Mouse (Mus musculus): Measurements from ENCODE around the gene Yae1d1. TPM values are rescaled to one million over a fixed set of nuclear protein-coding genes. Genes with fewer than 3 reads are reported as not detected.
A peak's percentile ranks its signal among the peaks of the same experiment; 100 is the strongest.
"Not testable (repeated sequence)": the region's sequence is repeated elsewhere in the genome, so short reads cannot be mapped to it uniquely, and the experiment has no call there.

Yae1d1 gene
- polyA plus RNA-seq, 1 experiment from 2014 or later: 81.4 TPM

GRCm38 (mm10) chr13:17974734-17975133 is 18.4 kb downstream of the Yae1d1 start:
- Histone ChIP-seq H3K4me1 (no peaks in the 10 kb centered on the region), H3K9me3 (no peaks in the 10 kb centered on the region; the same call in 1 of the 2 replicates), H3K4me3 (no peak overlapping the region), H3K36me3 (no peaks in the 10 kb centered on the region), H3K27me3 (no peaks in the 10 kb centered on the region), H3K4me2 (replicated peaks) (no peak overlapping the region), H3K9ac (no peak overlapping the region), H3K27ac (no peak overlapping the region)
- 92% methylated on average over 9 of the region's 9 CpGs for WGBS
- ATAC-seq (ENCODE audit: low FRiP score, low read depth): no peak

- Histone ChIP-seq H3K9me3 (no peaks in the 10 kb centered on the region), H3K36me3 (no peaks in the 10 kb centered on the region), H3K27me3 (no peaks in the 10 kb centered on the region), H3K4me2 (replicated peaks) (no peak overlapping the region), H3K4me3 (no peak overlapping the region), H3K9ac (no peak overlapping the region), H3K4me1 (no peaks in the 10 kb centered on the region), H3K27ac (no peak overlapping the region)
- ATAC-seq (ENCODE audit: low FRiP score, low read depth): no peak
- WGBS: 79% methylated on average over 7 of the region's 7 CpGs
Measured at GRCm38 (mm10) chr13:17960613-17961012, 32.5 kb downstream of the Yae1d1 start.

- H3K9me3 ChIP-seq: no peaks in the 10 kb centered on the region
- WGBS: 67% methylated on average over 1 of the region's 1 CpGs
- H3K27ac ChIP-seq: no peak overlapping the region
- no peak overlapping the region for H3K9ac ChIP-seq
- H3K4me1 ChIP-seq: no peaks in the 10 kb centered on the region
- no peaks in the 10 kb centered on the region for H3K36me3 ChIP-seq
- H3K27me3 ChIP-seq: no peaks in the 10 kb centered on the region
- H3K4me2 ChIP-seq (replicated peaks): no peak overlapping the region
- ATAC-seq (ENCODE audit: low FRiP score, low read depth): no peak
- no peak overlapping the region for H3K4me3 ChIP-seq
Measured at GRCm38 (mm10) chr13:17954282-17954681, 38.9 kb downstream of the Yae1d1 start.

- H3K4me3 ChIP-seq; H3K4me2 ChIP-seq (replicated peaks); H3K9me3 ChIP-seq; ATAC-seq (ENCODE audit: low FRiP score, low read depth); H3K4me1 ChIP-seq; H3K9ac ChIP-seq; H3K27ac ChIP-seq; H3K36me3 ChIP-seq; H3K27me3 ChIP-seq: not testable (repeated sequence)
- WGBS: 90% methylated on average over 8 of the region's 8 CpGs
Measured at GRCm38 (mm10) chr13:17950581-17950980, 42.6 kb downstream of the Yae1d1 start.

- no peak for ATAC-seq (ENCODE audit: low FRiP score, low read depth)
- 77% methylated on average over 18 of the region's 18 CpGs for WGBS
Measured at GRCm38 (mm10) chr13:17949555-17949954, 43.6 kb downstream of the Yae1d1 start.

GRCm38 (mm10) chr13:17944078-17944917 is 48.9 kb downstream of the Yae1d1 start, which contains the start of gene Rala:
TSS of gene Rala (minus strand) at chr13:17944239.
- peak; percentile 99 for ATAC-seq (ENCODE audit: low FRiP score, low read depth)
- 9% methylated on average over 56 of the region's 69 CpGs for WGBS
- Histone ChIP-seq H3K4me2 (replicated peaks) (peak within 1 kb of the TSS; percentile 84), H3K9me3 (no peaks in the 10 kb centered on the region), H3K27ac (peak within 1 kb of the TSS; percentile 89), H3K9ac (peak within 1 kb of the TSS; percentile 94), H3K4me3 (peak within 1 kb of the TSS; percentile 92), H3K4me1 (peaks cover 11% of the 10 kb centered on the region), H3K36me3 (0 out of 2 replicates have a peak, but pooled peaks cover 3% of the 10 kb centered on the region), H3K27me3 (no peaks in the 10 kb centered on the region)

More at GRCm38 (mm10) chr13:17949555-17949954, 43.6 kb downstream of the Yae1d1 start:
- Histone ChIP-seq H3K4me1 (no peaks in the 10 kb centered on the region), H3K4me3 (no peak overlapping the region), H3K4me2 (replicated peaks) (no peak overlapping the region), H3K27ac (no peak overlapping the region), H3K9me3 (no peaks in the 10 kb centered on the region), H3K27me3 (no peaks in the 10 kb centered on the region), H3K36me3 (no peaks in the 10 kb centered on the region), H3K9ac (no peak overlapping the region)

GRCm38 (mm10) chr13:17943306-17944077 is 49.7 kb downstream of the Yae1d1 start:
- no peaks in the 10 kb centered on the region for H3K27me3 ChIP-seq
- peak overlapping the region; percentile 84 for H3K4me2 ChIP-seq (replicated peaks)
- H3K9ac ChIP-seq: peak overlapping the region; percentile 94
- under 1% methylated on average over 59 of the region's 70 CpGs for WGBS
- peak overlapping the region; percentile 92 for H3K4me3 ChIP-seq
- no peaks in the 10 kb centered on the region for H3K9me3 ChIP-seq
- H3K4me1 ChIP-seq: peaks cover 11% of the 10 kb centered on the region
- ATAC-seq (ENCODE audit: low FRiP score, low read depth): peak; percentile 81
- 0 out of 2 replicates have a peak, but pooled peaks cover 3% of the 10 kb centered on the region for H3K36me3 ChIP-seq
- peak overlapping the region; percentile 89 for H3K27ac ChIP-seq

GRCm38 (mm10) chr13:17942338-17942737 is 50.8 kb downstream of the Yae1d1 start:
- Histone ChIP-seq H3K4me1 (peaks cover 11% of the 10 kb centered on the region), H3K27me3 (no peaks in the 10 kb centered on the region), H3K36me3 (0 out of 2 replicates have a peak, but pooled peaks cover 3% of the 10 kb centered on the region), H3K4me2 (replicated peaks) (no peak overlapping the region; the same call in 1 of the 2 replicates), H3K9ac (no peak overlapping the region), H3K9me3 (no peaks in the 10 kb centered on the region), H3K27ac (no peak overlapping the region), H3K4me3 (no peak overlapping the region)
- no peak for ATAC-seq (ENCODE audit: low FRiP score, low read depth)
- 66% methylated on average over 6 of the region's 6 CpGs for WGBS

Other genes with a start within 250 kb of the Yae1d1 start
- 18.1 and 19.7 TPM in 2 replicates for gene Cdk13, start 188.3 kb downstream of the Yae1d1 start, polyA plus RNA-seq (2015; fragmentation: Nextera tagmentation; extraction: Ambion mirVana)
- gene Rala, start 49.1 kb downstream of the Yae1d1 start, polyA plus RNA-seq (2015; fragmentation: Nextera tagmentation; extraction: Ambion mirVana): 107 and 114 TPM in 2 replicates